Mouse (Mus musculus): ENCODE measurements around the gene Prkci. TPM values are rescaled to one million over a fixed set of nuclear protein-coding genes. Genes with fewer than 3 reads are reported as not detected.
A peak's percentile ranks its signal among the peaks of the same experiment; 100 is the strongest.

Prkci gene
- total RNA-seq (2022): 10 to 100 TPM; 53.2 to 62.0 (median 57.1) TPM

GRCm38 (mm10) chr3:30995283-30995898 is at the start of gene Prkci:
Gene Prkci (plus strand): TSS chr3:30995747.
- DNase-seq (ENCODE audit: low spot score in 2 of 2): peak; percentile 88 to 89

GRCm38 (mm10) chr3:30951652-30952051 is 43.9 kb upstream of the Prkci start:
- DNase-seq (ENCODE audit: low spot score in 2 of 2): no peak

GRCm38 (mm10) chr3:30952273-30953070 is 43.1 kb upstream of the Prkci start:
- DNase-seq (ENCODE audit: low spot score in 2 of 2): no peak

GRCm38 (mm10) chr3:30956327-30956726 is 39.2 kb upstream of the Prkci start:
- DNase-seq (ENCODE audit: low spot score in 2 of 2): no peak

GRCm38 (mm10) chr3:30958709-30959108 is 36.8 kb upstream of the Prkci start:
- DNase-seq (ENCODE audit: low spot score in 2 of 2): no peak

GRCm38 (mm10) chr3:30959868-30960831 is 35.4 kb upstream of the Prkci start:
- DNase-seq (ENCODE audit: low spot score in 2 of 2): no peak

- DNase-seq (ENCODE audit: low spot score in 2 of 2): no peak
These were observed 32.4 kb upstream of the Prkci start for GRCm38 (mm10) chr3:30963100-30963499.

GRCm38 (mm10) chr3:30964216-30964615 is 31.3 kb upstream of the Prkci start:
- no peak for DNase-seq (ENCODE audit: low spot score in 2 of 2)

- DNase-seq (ENCODE audit: low spot score in 2 of 2): no peak
These were observed 29.9 kb upstream of the Prkci start for GRCm38 (mm10) chr3:30965644-30966043.

GRCm38 (mm10) chr3:30968531-30969092 is 26.9 kb upstream of the Prkci start:
- peak in 1 of 2 experiments; percentile 39 for DNase-seq (ENCODE audit: low spot score in 2 of 2)

GRCm38 (mm10) chr3:30969104-30969581 is 26.4 kb upstream of the Prkci start, which contains the start of gene Phc3:
Gene Phc3 (minus strand): TSS chr3:30969415.
- DNase-seq (ENCODE audit: low spot score in 2 of 2): peak; percentile 90 to 91

- DNase-seq (ENCODE audit: low spot score in 2 of 2): peak in 1 of 2 experiments; percentile 59
These were observed 20.3 kb upstream of the Prkci start for GRCm38 (mm10) chr3:30975102-30975754.

- no peak for DNase-seq (ENCODE audit: low spot score in 2 of 2)
These were observed 18.4 kb upstream of the Prkci start for GRCm38 (mm10) chr3:30976991-30977603.

GRCm38 (mm10) chr3:30981616-30982380 is 13.7 kb upstream of the Prkci start:
- DNase-seq (ENCODE audit: low spot score in 2 of 2): no peak

GRCm38 (mm10) chr3:30982924-30983536 is 12.5 kb upstream of the Prkci start:
- DNase-seq (ENCODE audit: low spot score in 2 of 2): no peak

GRCm38 (mm10) chr3:30987396-30988318 is 7.9 kb upstream of the Prkci start:
- no peak for DNase-seq (ENCODE audit: low spot score in 2 of 2)

- DNase-seq (ENCODE audit: low spot score in 2 of 2): no peak
These were observed 3.4 kb upstream of the Prkci start for GRCm38 (mm10) chr3:30992161-30992560.

- no peak for DNase-seq (ENCODE audit: low spot score in 2 of 2)
These were observed 2.4 kb upstream of the Prkci start for GRCm38 (mm10) chr3:30993066-30993573.
